Mouse (Mus musculus) liver, embryonic 11.5 days (tissue): ENCODE data around the gene A930033H14Rik. TPM values are rescaled to one million over a fixed set of nuclear protein-coding genes. Genes with fewer than 3 reads are reported as not detected.
A peak's percentile ranks its signal among the peaks of the same experiment; 100 is the strongest.

Experiments used
- ATAC-seq: fragments of 200-750 bp; cut with Nextera tagmentation; replicated peaks from 2 replicates; pipeline ENCODE4 v1.8.0; 2017; ENCODE audit warnings: moderate number of reproducible peaks, mild to moderate bottlenecking, moderate TSS enrichment, moderate library complexity; ENCODE audit not compliant: low FRiP score
- DNase-seq: peaks from one replicate; pipeline ENCODE4 v3.0.0-alpha.2; 2017; ENCODE audit warnings: low spot score
- H3K27ac ChIP-seq: fragments of 300-500 bp; sonication (generic); 2 replicates; pipeline ENCODE4 v1.5.1; 2014; ENCODE audit warnings: mild to moderate bottlenecking, low read depth, low read length, control low read depth
- H3K27me3 ChIP-seq: fragments of 300-500 bp; sonication (generic); replicated peaks from 2 replicates; pipeline ENCODE4 v1.6.1; 2014; ENCODE audit warnings: low read length, mixed read lengths; ENCODE audit not compliant: control insufficient read depth, insufficient read depth
- H3K36me3 ChIP-seq: fragments of 300-500 bp; sonication (generic); 2 replicates; pipeline ENCODE4 v1.6.1; 2014; ENCODE audit warnings: mild to moderate bottlenecking, low read length, moderate library complexity, mixed read lengths; ENCODE audit not compliant: control insufficient read depth, insufficient read depth
- H3K4me1 ChIP-seq: fragments of 300-500 bp; sonication (generic); replicated peaks from 2 replicates; pipeline ENCODE4 v1.6.1; 2014; ENCODE audit warnings: low read length, mixed read lengths; ENCODE audit not compliant: control insufficient read depth, insufficient read depth
- H3K4me2 ChIP-seq: fragments of 300-500 bp; sonication (generic); 2 replicates; pipeline ENCODE4 v1.6.1; 2014; ENCODE audit warnings: mild to moderate bottlenecking, control low read depth, moderate library complexity
- H3K4me3 ChIP-seq: fragments of 300-500 bp; sonication (generic); 2 replicates; pipeline ENCODE4 v1.5.1; 2014; ENCODE audit warnings: low read depth, low read length, control low read depth
- H3K9ac ChIP-seq: fragments of 300-500 bp; sonication (generic); 2 replicates; pipeline ENCODE4 v1.6.1; 2014; ENCODE audit warnings: low read depth, low read length, control low read depth
- H3K9me3 ChIP-seq: fragments of 300-500 bp; sonication (generic); 2 replicates; pipeline ENCODE4 v1.6.1; 2016; ENCODE audit warnings: low read length, inconsistent platforms, mixed read lengths; ENCODE audit not compliant: control insufficient read depth
- WGBS: fragments of 180-500 bp; shearing (Covaris S2); extraction: QIAGEN DNeasy Blood & Tissue Kit; methylation state at CpG from one replicate; pipeline ENCODE4 v1.1.7; 2014; 5-methylcytosine and 5-hydroxymethylcytosine counted together
- polyA plus RNA-seq: library from polyadenylated mRNA; unstranded; fragments of >200 nt; fragmentation: Nextera tagmentation; extraction: Ambion mirVana; gene quantifications from 2 replicates; pipeline ENCODE4 v1.2.1, GENCODE M21; 2014

Gene A930033H14Rik
- polyA plus RNA-seq, 1 experiment from 2014 or later: 1.1 TPM

- no peaks in the 10 kb centered on the region for H3K27me3 ChIP-seq
- WGBS: 49% methylated on average over 3 of the region's 3 CpGs
- no peak overlapping the region for H3K9ac ChIP-seq
- peaks cover 11% of the 10 kb centered on the region for H3K4me1 ChIP-seq
- H3K27ac ChIP-seq: no peak overlapping the region
- ATAC-seq: peak; percentile 88
- H3K9me3 ChIP-seq: no peaks in the 10 kb centered on the region
- no peaks in the 10 kb centered on the region; the same call in 1 of the 2 replicates for H3K36me3 ChIP-seq
- no peak overlapping the region for H3K4me2 ChIP-seq
- no peak overlapping the region for H3K4me3 ChIP-seq
- no peak for DNase-seq
Measured at GRCm38 (mm10) chr10:69221955-69222354, 9.1 kb upstream of the A930033H14Rik start.

GRCm38 (mm10) chr10:69221148-69221547 is 8.2 kb upstream of the A930033H14Rik start:
- WGBS: 82% methylated on average over 9 of the region's 9 CpGs
- DNase-seq (no peak), ATAC-seq (no peak)
- H3K9ac ChIP-seq: no peak overlapping the region
- no peak overlapping the region for H3K4me2 ChIP-seq
- no peaks in the 10 kb centered on the region for H3K9me3 ChIP-seq
- H3K4me3 ChIP-seq: no peak overlapping the region
- peaks cover 11% of the 10 kb centered on the region for H3K4me1 ChIP-seq
- peaks cover 4% of the 10 kb centered on the region; the same call in 1 of the 2 replicates for H3K36me3 ChIP-seq
- no peaks in the 10 kb centered on the region for H3K27me3 ChIP-seq
- H3K27ac ChIP-seq: no peak overlapping the region

DNA sequence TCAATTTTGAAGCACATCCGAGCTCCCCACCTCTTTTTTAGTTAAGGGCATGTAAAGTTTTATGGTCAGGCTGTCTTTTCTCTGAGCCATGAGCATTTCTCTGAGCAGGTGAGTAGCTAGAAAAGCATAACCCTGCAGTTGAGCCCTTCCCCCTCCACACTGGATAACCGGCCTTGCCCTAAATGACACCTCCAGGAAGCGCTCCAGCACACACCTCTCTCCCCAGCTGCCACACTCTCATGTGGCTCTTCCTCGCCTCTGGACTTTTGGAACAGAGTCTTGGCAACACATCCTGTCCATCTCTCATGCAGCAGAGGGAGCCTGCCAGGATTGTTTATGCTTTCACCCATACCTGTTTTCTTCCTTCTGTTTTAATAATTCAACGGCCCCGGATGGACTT is 7.4 kb upstream of the A930033H14Rik start:
- no peak for DNase-seq
- H3K36me3 ChIP-seq: peaks cover 4% of the 10 kb centered on the region; the same call in 1 of the 2 replicates
- peaks cover 11% of the 10 kb centered on the region for H3K4me1 ChIP-seq
- no peak overlapping the region for H3K9ac ChIP-seq
- WGBS: 82% methylated on average over 6 of the region's 6 CpGs
- H3K4me2 ChIP-seq: no peak overlapping the region
- no peaks in the 10 kb centered on the region for H3K27me3 ChIP-seq
- no peak overlapping the region for H3K27ac ChIP-seq
- ATAC-seq: no peak
- H3K9me3 ChIP-seq: no peaks in the 10 kb centered on the region
- no peak overlapping the region for H3K4me3 ChIP-seq

DNA sequence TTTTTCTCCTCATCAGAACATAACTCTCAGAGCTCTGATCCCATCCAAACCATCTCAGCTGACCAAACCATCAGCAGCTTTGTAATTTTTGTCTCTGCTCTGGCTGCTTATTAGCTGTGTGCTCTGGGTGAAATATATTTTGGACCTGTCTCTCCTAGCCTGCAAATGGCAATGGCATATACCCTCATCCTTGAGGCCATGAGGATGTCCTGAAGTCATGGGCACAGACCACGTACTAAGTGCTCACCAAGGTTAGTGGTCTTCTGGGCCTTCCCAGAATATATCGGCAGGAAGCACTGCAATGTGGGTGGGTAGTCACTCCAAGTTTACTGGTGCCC is 6.4 kb upstream of the A930033H14Rik start:
- Histone ChIP-seq H3K9ac (no peak overlapping the region), H3K4me1 (peaks cover 14% of the 10 kb centered on the region), H3K27ac (no peak overlapping the region), H3K36me3 (peaks cover 4% of the 10 kb centered on the region; the same call in 1 of the 2 replicates), H3K9me3 (no peaks in the 10 kb centered on the region), H3K4me3 (no peak overlapping the region), H3K27me3 (no peaks in the 10 kb centered on the region), H3K4me2 (peak overlapping the region; percentile 18; the same call in 1 of the 2 replicates)
- no peak for DNase-seq
- 70% methylated on average over 2 of the region's 2 CpGs for WGBS
- no peak for ATAC-seq

- Histone ChIP-seq H3K4me1 (peaks cover 20% of the 10 kb centered on the region), H3K9me3 (no peaks in the 10 kb centered on the region), H3K36me3 (peaks cover 4% of the 10 kb centered on the region; the same call in 1 of the 2 replicates), H3K9ac (no peak overlapping the region), H3K27me3 (no peaks in the 10 kb centered on the region), H3K4me2 (peak overlapping the region; percentile 18; the same call in 1 of the 2 replicates), H3K27ac (no peak overlapping the region), H3K4me3 (no peak overlapping the region)
- DNase-seq (no peak), ATAC-seq (peak; percentile 47; the same call in 1 of the 2 replicates)
- 50% methylated on average over 14 of the region's 14 CpGs for WGBS
Measured at GRCm38 (mm10) chr10:69218458-69219288, 5.8 kb upstream of the A930033H14Rik start.

DNA sequence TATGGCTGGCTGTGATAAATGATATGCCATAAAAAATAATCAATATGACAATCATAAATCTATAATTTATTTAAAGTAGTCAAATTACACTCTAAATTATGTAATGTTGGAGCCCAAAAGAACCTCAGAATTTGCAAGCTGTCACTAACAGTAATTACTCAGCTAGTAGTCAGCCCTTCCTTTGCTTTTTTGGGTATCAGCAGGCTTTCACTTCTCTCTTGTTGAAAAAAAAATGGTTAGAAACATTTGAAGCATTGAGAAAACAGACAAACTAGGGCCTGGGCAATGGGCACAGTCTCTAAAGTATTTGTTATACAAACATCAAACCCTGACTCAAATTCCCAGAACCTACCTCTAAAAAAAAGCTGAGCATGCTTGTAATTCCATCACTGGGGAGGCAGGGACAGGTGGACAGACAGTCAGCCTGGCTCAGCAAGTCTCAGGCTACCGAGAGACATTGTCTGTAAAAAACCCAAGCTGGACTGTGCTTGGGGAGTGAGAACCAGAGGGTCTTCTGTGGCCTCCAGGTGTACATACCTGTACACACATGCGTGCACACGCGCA is 4.3 kb upstream of the A930033H14Rik start:
- H3K9me3 ChIP-seq: no peaks in the 10 kb centered on the region
- no peak overlapping the region for H3K4me2 ChIP-seq
- DNase-seq: no peak
- WGBS: 82% methylated on average over 4 of the region's 4 CpGs
- H3K27ac ChIP-seq: no peak overlapping the region
- H3K4me1 ChIP-seq: peaks cover 22% of the 10 kb centered on the region
- no peaks in the 10 kb centered on the region for H3K27me3 ChIP-seq
- H3K36me3 ChIP-seq: 0 out of 2 replicates have a peak, but pooled peaks cover 4% of the 10 kb centered on the region
- H3K9ac ChIP-seq: no peak overlapping the region
- H3K4me3 ChIP-seq: no peak overlapping the region
- no peak for ATAC-seq

DNA sequence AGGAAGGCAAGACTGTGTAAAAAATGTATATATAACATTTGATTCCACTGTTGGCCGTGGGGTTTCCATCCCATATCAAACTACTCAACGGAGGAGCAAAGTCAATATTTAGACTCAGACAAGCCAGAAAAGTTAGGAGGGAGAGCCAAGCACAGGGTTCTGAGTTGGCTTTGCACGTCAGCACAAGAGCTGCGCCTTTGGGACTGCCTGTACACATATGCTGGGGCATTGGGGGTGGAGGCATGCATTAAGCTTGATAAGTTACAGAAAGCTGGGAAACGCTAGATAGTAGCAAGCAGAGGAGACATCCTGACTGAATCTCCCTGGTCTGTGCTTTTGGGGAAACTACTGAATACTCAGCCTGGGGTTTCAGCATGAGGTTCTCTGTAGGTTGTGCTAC is 1.1 kb upstream of the A930033H14Rik start:
- 16% methylated on average over 5 of the region's 5 CpGs for WGBS
- peak overlapping the region; percentile 79 for H3K9ac ChIP-seq
- DNase-seq (peak; percentile 43), ATAC-seq (peak; percentile 55; the same call in 1 of the 2 replicates)
- H3K27ac ChIP-seq: peak overlapping the region; percentile 92
- H3K4me1 ChIP-seq: peaks cover 22% of the 10 kb centered on the region
- no peaks in the 10 kb centered on the region for H3K9me3 ChIP-seq
- peak overlapping the region; percentile 74 for H3K4me3 ChIP-seq
- peak overlapping the region; percentile 93 for H3K4me2 ChIP-seq
- H3K36me3 ChIP-seq: 0 out of 2 replicates have a peak, but pooled peaks cover 7% of the 10 kb centered on the region
- no peaks in the 10 kb centered on the region for H3K27me3 ChIP-seq

DNA sequence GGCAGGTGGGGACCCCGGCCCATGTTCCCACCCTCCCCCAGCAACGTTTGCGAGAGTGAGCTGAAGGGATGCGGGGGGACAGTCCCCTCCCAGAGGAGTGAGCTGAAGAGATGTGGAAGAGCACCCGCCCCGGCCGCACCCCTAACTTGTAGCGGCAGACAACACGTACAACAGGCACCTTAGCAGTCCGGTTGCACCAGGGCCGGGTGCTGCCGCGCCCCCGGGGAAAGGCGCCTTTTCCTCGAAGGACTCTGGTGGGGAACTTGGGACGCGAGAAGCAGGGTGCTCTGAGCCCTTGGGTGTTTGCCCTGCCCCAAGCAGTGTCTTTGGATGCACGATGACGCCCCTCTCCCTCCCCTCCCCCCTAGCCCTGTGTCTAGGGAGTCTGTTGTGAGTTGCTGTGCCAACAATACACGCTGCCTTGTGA is 566 bp upstream of the A930033H14Rik start:
- ATAC-seq (peak; percentile 57), DNase-seq (no peak)
- Histone ChIP-seq H3K4me2 (peak overlapping the region; percentile 93), H3K9ac (peak overlapping the region; percentile 79), H3K36me3 (0 out of 2 replicates have a peak, but pooled peaks cover 7% of the 10 kb centered on the region), H3K27me3 (no peaks in the 10 kb centered on the region), H3K4me1 (peaks cover 16% of the 10 kb centered on the region), H3K9me3 (no peaks in the 10 kb centered on the region), H3K4me3 (peak overlapping the region; percentile 74), H3K27ac (peak overlapping the region; percentile 92)
- WGBS: 2% methylated on average over 21 of the region's 21 CpGs
